Mouse (Mus musculus) right cerebral cortex, postnatal 25 days (tissue): Measurements from ENCODE around the gene Nrg4.
"Not testable (repeated sequence)": the region's sequence is repeated elsewhere in the genome, so short reads cannot be mapped to it uniquely, and the experiment has no call there.

ENCODE experiments used
- DNase-seq: peaks from one replicate; pipeline ENCODE4 v3.0.0; 2022

The Nrg4 gene

DNA sequence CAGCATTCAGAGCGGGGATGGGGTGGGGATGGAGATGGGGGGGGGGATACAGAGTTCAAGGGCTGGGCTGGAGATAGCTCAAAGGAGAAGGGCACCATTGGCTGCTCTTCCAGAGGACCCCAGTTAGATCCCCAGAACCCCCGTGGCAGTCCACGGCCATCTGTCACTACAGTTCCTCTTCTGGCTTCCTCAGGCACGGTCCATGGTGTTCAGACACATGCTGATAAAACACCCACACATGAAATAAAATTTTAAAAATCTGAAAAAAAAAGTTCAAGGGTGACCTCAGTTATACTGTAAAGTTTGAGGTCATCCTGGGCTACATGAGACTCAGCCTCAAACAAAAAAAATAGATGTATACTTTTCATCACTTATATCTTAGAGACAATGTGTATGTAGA, 78.2 kb downstream of the Nrg4 start:
- DNase-seq = no peak

- DNase-seq = no peak
These were observed 79.7 kb downstream of the Nrg4 start for GRCm38 (mm10) chr9:55246918-55247317.

GRCm38 (mm10) chr9:55246440-55246839, 80.2 kb downstream of the Nrg4 start:
- DNase-seq = no peak

DNA sequence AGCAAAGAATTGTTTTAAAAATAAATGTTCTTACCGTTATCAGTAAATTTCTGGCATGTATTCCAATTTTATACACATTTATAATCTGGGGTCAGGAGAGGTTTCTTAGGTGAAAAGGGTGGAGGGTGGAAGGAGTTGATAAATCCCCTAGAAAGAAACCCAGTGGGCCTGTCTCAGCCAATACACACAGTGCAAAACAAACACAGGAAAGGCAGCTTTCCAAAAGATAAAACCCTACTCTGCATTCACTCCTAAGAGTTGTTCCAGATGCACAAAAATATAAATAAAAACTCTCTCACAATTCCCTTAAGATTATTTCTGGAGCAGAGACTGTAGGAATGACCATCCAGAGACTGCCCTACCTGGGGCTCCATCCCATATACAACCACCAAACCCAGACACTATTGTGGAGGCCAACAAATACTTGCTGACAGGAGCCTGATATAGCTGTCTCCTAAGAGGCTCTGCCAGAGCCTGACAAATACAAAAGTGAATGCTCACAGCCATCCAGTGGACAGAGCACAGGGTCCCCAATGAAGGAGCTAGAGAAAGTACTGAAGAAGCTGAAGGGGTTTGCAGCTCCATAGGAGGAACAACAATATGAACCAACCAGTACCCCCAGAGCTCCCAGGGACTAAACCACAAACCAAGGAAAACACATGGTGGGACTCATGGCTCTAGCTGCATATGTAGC, 81.4 kb downstream of the Nrg4 start:
- not testable (repeated sequence) for DNase-seq

DNA sequence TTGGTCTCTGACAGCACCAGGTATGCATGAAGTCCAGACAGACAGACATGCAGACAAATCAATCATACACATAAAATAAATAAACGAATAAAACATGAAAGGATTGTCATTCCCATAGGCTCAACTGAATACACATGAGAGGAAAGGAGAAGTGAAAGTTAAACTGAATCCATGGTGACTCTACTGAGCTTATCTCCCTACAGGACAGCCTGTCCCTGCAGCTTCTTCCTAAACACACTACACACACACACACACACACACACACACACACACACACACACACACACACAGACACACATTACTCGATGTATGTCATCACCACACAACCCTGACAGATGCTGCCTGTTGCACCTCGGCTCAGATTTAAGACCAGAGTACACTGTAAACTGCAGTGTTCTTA, 82.6 kb downstream of the Nrg4 start:
- DNase-seq = no peak

- DNase-seq = no peak
These were observed 83.4 kb downstream of the Nrg4 start for GRCm38 (mm10) chr9:55243280-55243679.

GRCm38 (mm10) chr9:55241863-55242685, 84.6 kb downstream of the Nrg4 start:
- no peak for DNase-seq

DNA sequence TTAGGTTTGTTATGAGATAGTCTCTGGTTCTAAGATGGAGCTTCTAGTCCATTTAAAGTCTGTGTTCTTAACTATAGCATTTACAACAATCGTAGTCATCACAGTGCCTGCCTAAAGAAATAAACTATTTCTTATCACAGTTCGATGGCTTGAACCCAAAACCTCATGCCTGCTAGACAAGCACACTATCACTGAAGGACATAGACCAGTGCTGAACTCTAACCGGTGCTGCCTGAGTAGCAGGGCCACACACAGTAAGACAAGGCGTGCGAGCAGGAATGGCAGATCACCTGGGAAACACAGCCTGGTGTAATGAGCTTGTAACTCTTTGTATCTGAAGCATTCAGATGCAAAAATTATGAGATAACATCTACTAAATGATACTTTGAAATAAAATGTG, 85.8 kb downstream of the Nrg4 start:
- no peak for DNase-seq

GRCm38 (mm10) chr9:55236235-55237165, 90.1 kb downstream of the Nrg4 start:
- DNase-seq = no peak

DNA sequence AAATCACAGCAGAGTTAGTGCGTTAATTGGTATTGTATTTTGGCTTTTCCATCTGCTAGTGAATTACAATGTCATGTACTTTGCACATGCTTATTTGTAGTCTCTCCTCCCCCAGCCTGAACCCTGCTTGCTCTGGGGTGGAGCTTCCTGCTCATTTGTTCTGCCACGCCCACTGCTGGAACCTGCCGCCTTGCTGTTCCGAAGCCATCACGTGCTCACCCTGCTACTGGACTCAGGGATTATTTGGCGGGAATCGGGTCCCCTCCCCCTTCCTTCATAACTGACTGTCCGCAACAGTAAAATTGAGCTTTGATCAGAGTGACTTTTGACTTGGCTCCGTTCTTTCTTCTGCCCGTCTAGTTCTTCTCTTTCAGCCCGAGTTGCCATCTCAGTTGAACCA, 93.6 kb downstream of the Nrg4 start:
- DNase-seq = not testable (repeated sequence)

- no peak for DNase-seq
These were observed 94.1 kb downstream of the Nrg4 start for GRCm38 (mm10) chr9:55232586-55232985.

DNA sequence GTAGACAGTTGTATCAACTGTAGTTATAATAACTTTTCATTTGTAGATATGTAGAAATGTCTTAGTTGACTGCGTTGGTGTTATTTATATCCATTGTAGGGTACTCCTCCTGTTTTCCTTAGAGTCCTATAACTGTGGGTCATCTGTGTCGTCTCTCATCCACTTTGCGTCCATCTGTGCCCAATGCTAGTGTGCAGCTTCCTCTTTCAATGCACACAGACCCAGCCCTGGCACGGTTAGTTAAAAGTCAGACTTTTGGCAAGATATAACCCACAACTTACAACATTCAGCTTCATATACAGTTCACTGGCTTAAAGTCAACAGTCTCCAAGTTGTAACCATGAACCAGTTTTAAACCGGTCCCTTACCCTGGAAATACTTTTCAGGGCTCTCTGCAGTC, 94.5 kb downstream of the Nrg4 start:
- no peak for DNase-seq

DNA sequence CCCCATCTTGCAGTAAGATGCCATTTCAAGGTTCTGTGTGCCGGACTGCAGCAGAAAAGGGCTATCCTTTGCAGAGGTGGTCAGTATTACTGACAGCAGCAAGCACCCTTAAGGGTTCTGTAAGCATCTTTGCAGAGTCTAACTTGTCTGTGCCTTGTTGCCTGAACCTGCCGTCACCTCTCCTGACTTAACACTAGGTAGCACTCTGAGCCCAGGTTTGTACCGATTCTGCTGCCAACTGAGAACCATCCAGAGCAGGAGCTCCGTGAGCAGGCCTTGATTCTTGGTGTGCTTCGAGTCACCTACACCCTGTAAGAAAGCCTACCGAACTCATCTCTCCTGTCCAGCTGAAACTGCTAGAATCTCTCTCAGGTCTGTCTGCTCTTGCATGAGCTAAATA, 95.1 kb downstream of the Nrg4 start:
- no peak for DNase-seq

DNA sequence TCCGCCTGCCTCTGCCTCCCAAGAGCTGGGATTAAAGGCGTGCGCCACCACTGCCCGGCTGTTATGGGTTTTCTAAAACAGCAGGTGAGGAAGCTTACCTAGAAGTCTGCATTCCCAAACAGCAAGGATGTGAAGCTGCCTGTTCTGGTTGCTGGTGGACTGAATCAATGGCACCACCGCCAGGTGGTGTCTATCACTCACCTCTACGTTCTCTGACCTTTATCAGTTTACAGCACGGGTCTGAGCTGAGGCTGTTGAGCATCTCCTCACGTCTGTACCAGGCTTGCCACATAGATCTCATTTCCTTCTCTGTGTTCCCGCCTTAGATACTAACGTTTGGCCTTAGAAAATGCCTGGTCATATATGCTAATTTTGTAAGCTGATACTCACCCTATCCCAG, 97.6 kb downstream of the Nrg4 start:
- no peak for DNase-seq

- no peak for DNase-seq
These were observed 98.5 kb downstream of the Nrg4 start for GRCm38 (mm10) chr9:55228149-55228548.

- DNase-seq = no peak
These were observed 100.4 kb downstream of the Nrg4 start for GRCm38 (mm10) chr9:55226251-55226650.

GRCm38 (mm10) chr9:55225165-55225737, 101.4 kb downstream of the Nrg4 start:
- DNase-seq = no peak

DNA sequence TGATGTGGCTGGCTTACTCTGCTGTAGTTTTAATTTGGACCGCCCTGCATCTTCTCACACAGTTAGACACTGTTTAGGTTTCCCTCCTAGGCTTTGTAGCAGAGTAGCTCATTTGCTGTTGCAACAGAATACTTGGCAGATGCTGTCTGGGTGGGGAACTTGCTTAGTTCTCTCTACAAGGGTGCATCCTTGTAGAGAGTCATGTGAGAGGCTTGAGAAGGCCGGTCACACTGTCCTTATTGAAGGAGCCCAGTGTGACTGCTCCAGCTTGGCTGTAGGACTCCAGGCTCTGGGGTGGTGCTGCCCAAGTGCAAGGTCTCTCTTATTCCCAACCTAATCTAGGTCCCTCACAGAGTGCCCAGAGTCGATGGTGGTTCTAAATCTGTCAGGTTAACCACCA, 109.3 kb downstream of the Nrg4 start:
- DNase-seq = no peak

DNA sequence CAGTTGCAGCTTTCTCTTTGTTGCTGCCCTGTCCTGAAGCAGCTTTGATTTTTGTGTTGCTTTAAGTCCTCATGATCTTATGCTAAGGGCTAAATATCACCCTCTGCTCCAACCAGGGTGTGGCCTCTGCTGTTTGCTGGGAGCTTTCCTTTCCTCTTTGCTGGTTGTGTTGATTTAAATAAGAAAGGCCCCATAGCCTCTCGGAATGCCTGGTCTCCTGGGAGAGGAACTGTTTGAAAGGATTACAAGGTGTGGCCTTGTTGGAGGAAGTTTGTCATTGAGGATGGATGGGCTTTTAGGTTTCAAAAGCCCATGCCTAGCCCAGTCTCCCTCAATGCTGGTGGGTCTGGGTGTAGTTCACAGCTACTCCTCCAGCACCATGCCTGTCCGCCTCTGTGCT, 110.6 kb downstream of the Nrg4 start:
- DNase-seq = no peak

- DNase-seq = no peak
These were observed 111.0 kb downstream of the Nrg4 start for GRCm38 (mm10) chr9:55215648-55216047.

DNA sequence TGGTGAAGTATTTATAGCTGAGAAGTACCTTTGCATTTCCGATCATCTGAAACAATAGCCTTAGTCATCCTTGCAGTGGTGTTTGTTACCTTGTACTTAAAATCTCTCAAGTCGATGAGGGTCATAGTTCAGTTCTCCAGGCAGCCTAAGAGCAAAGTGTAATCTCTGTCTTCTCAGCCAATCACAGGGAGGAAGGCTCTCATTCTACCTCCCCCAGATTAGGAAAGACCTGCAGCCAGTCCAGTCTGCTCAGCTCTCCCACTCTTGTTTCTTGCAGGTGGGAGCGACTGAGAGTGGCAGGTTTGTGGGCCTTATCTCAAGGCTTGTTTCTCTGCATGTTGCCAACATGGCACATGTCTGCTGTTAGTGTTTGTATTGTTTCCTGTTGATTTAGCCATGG, 111.6 kb downstream of the Nrg4 start:
- no peak for DNase-seq

- DNase-seq = no peak
These were observed 113.2 kb downstream of the Nrg4 start for GRCm38 (mm10) chr9:55213396-55213795.

DNA sequence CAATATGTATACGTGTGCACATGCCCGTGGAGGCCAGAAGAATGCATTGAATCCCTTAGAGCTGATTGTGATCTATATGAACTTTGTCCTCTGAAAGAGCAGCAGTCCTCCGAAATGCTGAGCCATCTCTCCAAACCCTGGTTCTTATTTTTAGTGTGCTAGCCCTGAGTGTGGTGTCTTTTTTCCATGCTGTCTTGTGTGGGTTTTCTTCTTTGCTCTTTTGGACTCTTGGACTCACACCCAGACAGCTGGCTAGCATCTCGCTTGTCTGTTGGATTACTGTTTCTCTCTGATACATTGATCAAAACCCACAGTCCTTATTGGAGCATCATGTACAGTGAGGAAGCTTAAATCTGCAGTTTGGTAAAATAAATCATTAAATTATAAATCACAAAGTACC, 115.0 kb downstream of the Nrg4 start:
- no peak for DNase-seq
